Mouse (Mus musculus) left cerebral cortex, postnatal 36 days (tissue): ENCODE measurements around the gene Rimbp3. TPM values are rescaled to one million over a fixed set of nuclear protein-coding genes. Genes with fewer than 3 reads are reported as not detected.

ENCODE experiments used
- DNase-seq, 2 experiments: peaks; one replicate each; pipeline ENCODE4 v3.0.0; 2021 to 2022; ENCODE audit warnings: low spot score in 2 of 2, mixed read lengths in 1 of 2
- intact Hi-C: fragments of 180-260 bp; cut with DNase I; formaldehyde crosslinking; loops from one replicate; pipeline ENCODE4 v1.15.1; 2025
- total RNA-seq, 2 experiments: library from RNA; stranded (reverse); gene quantifications; 2 replicates each; pipeline ENCODE4 v1.2.3; 2021

The Rimbp3 gene
- total RNA-seq, 2 experiments from 2014 or later = 1.7 to 2.0 TPM

GRCm38 (mm10) chr16:17252086-17252726, 43.8 kb downstream of the Rimbp3 start:
- no peak for DNase-seq
- intact Hi-C loops = no loop called here

- DNase-seq = no peak
- intact Hi-C loops = no loop called here
Observed at GRCm38 (mm10) chr16:17252841-17253240, 44.4 kb downstream of the Rimbp3 start.

DNA sequence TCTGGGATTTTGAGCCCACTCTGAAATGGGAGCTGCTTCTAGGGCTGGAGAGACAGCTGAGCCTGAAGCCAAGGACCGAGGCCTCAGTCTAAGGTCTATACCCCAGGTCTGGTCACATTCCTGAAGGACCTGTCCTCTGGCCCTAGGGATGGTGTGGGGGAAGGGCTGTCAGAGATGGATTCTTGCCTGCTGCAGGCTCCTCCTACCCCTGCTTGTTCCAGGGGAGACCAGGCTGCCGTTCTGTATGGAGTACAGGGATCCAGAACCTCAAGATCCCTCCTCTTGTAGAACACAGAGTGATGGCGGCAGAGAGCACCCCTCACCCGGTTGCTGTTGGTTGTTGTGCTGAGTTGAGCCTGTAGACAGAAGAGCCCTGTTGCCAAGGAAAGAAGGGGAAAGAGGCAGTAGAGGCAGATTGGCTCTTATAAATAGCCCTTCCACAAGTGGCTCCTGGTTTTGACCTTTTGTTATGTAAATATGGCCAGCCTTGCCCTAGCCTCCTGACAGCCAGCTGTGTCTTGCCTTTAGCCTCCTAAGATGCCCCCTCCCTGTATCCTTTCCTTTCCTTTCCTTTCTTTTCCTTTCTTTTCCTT, 45.7 kb downstream of the Rimbp3 start:
- intact Hi-C loops = no loop called here
- DNase-seq = no peak

DNA sequence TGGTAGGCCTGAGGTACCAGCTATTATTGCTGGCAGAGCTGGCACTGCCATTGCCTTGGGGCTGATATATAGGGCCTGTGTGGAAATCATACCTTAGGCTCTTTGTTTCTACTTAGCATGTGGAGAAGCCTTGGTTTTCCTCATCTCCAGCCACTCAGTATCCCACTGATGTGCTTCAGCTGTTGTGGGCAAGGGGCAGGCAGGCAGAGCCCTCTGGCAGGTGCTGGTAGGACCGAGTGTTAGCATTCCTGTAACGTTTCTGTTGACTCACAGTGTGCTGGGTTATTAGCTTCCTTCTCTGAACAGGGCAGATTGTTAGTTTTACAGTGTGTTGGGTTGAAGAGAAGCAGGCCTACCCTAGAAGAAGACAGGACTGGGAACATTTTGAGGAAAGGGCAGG, 46.9 kb downstream of the Rimbp3 start:
- intact Hi-C loops = no loop called here
- DNase-seq = no peak

- intact Hi-C loops = no loop called here
- no peak for DNase-seq
Observed at GRCm38 (mm10) chr16:17257359-17257821, 49.0 kb downstream of the Rimbp3 start.

- no peak for DNase-seq
- intact Hi-C loops = no loop called here
Observed at GRCm38 (mm10) chr16:17258917-17259316, 50.5 kb downstream of the Rimbp3 start.

DNA sequence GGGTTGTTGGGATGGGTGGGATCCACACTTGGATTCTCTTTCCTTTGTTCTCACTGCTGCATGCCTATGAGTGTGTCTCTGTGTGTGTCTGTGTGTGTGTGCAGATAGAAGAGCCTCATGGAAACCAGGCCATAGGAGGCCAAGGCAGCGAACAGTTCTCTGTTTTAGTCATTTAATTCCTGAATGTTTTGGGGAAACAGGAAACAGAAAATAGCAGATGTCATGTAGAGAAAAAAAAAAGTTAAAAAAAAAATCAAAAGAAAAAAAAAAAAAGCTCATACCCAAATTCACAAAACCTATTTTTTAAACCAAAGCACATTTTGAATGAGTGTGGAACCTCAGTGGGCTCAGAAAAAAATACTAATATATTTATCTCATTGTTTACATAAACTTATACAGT, 52.9 kb downstream of the Rimbp3 start:
- no peak for DNase-seq
- intact Hi-C loops = no loop called here

Other genes starting within 250 kb of the Rimbp3 start
- gene Mapk1, start 225.2 kb upstream of the Rimbp3 start, total RNA-seq = 100 to 1,000 TPM; 478 to 491 TPM
- gene Ypel1, start 138.9 kb upstream of the Rimbp3 start, total RNA-seq = 10 to 100 TPM; 42.6 TPM
- 10 to 100 TPM; 76.3 to 92.1 TPM for gene Ppil2, start 97.3 kb upstream of the Rimbp3 start, total RNA-seq
- 1 to 10 TPM; 1.4 to 2.2 TPM for gene 2610318N02Rik, start 83.4 kb upstream of the Rimbp3 start, total RNA-seq
- 10 to 100 TPM; 19.9 to 34.7 TPM for gene Sdf2l1, start 76.2 kb upstream of the Rimbp3 start, total RNA-seq
- 10 to 100 TPM; 27.5 to 27.6 TPM for gene Ydjc, start 64.0 kb upstream of the Rimbp3 start, total RNA-seq
- gene Ccdc116, start 61.4 kb upstream of the Rimbp3 start, total RNA-seq = 1 to 10 TPM; 2.0 to 2.9 TPM
- gene Ube2l3, start 6.0 kb upstream of the Rimbp3 start, total RNA-seq = 100 to 1,000 TPM; 123 to 145 TPM
- gene Hic2, start 25.0 kb downstream of the Rimbp3 start, total RNA-seq = 1 to 10 TPM; 5.3 to 5.4 TPM
- gene Tmem191c, start 67.5 kb downstream of the Rimbp3 start, total RNA-seq = 100 to 1,000 TPM; 102 to 115 TPM
- 1 to 10 TPM; 1.9 to 2.5 TPM for gene Serpind1, start 122.8 kb downstream of the Rimbp3 start, total RNA-seq
- 10 to 100 TPM; 19.7 to 20.5 TPM for gene Snap29, start 197.4 kb downstream of the Rimbp3 start, total RNA-seq
- gene Pi4ka, start 197.7 kb downstream of the Rimbp3 start, total RNA-seq = 100 to 1,000 TPM; 346 to 353 TPM
- 10 to 100 TPM; 30.8 to 34.0 TPM for gene Crkl, start 243.4 kb downstream of the Rimbp3 start, total RNA-seq